10 mouse cellular contexts compared by ENCODE assay signal in the genomic region with DNA sequence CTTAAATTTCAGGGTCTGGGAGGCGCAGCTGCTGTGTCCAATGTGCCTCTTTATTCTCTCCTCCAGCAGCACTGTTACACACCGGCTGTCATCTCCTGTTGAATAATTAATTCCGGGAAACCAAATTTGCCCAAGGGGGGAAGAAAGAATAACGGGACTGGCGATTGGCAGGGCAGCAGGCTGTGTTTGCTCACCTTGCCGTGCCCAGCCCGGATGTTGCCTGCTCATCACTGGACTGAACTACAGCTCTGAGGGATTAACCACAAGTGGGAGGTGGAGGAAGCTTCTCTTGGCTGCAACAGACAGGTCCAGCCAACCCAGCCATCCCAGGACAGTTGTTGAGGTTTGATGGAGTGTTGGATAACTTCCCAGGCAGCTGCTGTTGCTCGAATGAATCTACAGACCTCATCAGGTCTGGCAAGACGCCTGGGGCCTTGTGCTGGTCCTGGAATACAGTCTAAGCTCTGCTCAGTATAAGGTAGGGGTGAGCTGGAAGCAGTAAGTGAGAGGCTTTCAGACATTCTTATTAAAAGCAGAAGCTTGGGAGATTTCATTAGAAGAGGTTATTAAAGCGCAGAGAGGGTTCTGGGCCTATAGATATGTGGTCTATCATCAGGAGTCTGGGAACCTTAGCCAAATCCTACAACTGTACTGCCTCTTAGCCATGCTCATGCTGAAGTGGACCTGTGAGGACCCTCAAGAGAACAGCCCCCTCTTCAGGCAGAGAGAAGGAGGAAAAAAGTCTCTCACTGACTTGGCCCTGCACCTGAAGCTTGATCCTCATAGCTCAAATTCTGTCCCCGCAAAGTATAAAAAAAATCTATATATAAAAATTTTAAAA.
DNase-seq lines count a peak whose midpoint lies in the region; ATAC-seq and TF ChIP-seq lines count a peak whose summit lies in the region.
"Had no signal": no experiment of that assay in that cellular context is flagged by ENCODE, and none has a peak within 500 bp of the region (broad histone marks: within the 10 kb centered on the region; RNA-seq: fewer than 3 reads in every experiment).

No protein-coding gene starts in this region.

- 64% methylated on average over 11 of the region's 11 CpGs for WGBS in intestine, postnatal 0 days
- WGBS in intestine, embryonic 16.5 days = 63% methylated on average over 11 of the region's 11 CpGs

- peak; percentile 14 for DNase-seq in brain, adult 2 months (ENCODE audit: low read depth, low spot score)
- DNase-seq in gastrocnemius, postnatal 25 days = peak; percentile 25
- no peak for DNase-seq in natural killer cell, adult 2 months (ENCODE audit: low spot score in 2 of 2)
- no peak for DNase-seq in left cerebral cortex, adult 9 months (ENCODE audit: low spot score in 2 of 2)
- DNase-seq: kidney, postnatal 14 days; liver, embryonic 13.5 days had no signal

- no peaks in the 10 kb centered on the region for H3K9me3 ChIP-seq in intestine, postnatal 0 days (ENCODE audit: control insufficient read depth)
- no peaks in the 10 kb centered on the region for H3K9me3 ChIP-seq in intestine, embryonic 16.5 days (ENCODE audit: control insufficient read depth, low read length)
- H3K9me3 ChIP-seq: heart, embryonic 12.5 days; liver, embryonic 13.5 days had no signal

- H3K4me2 ChIP-seq in intestine, postnatal 0 days (replicated peaks; ENCODE audit: low read depth) = no peak overlapping the region
- no peak overlapping the region for H3K4me2 ChIP-seq in intestine, embryonic 16.5 days (ENCODE audit: low read depth, low read length)
- H3K4me2 ChIP-seq: heart, embryonic 12.5 days; liver, embryonic 13.5 days had no signal

- H3K9ac ChIP-seq in intestine, postnatal 0 days (ENCODE audit: low read depth, low read length) = no peak overlapping the region
- H3K9ac ChIP-seq in intestine, embryonic 16.5 days (ENCODE audit: low read depth, low read length) = no peak overlapping the region
- H3K9ac ChIP-seq: heart, embryonic 12.5 days; liver, embryonic 13.5 days had no signal

- H3K27me3 ChIP-seq in intestine, postnatal 0 days (replicated peaks; ENCODE audit: control insufficient read depth, insufficient read depth, low read length) = no peaks in the 10 kb centered on the region
- no peaks in the 10 kb centered on the region for H3K27me3 ChIP-seq in intestine, embryonic 16.5 days (replicated peaks; ENCODE audit: control insufficient read depth, insufficient read depth, low read length)
- H3K27me3 ChIP-seq: heart, embryonic 12.5 days; liver, embryonic 13.5 days had no signal

- 0 out of 2 replicates have a peak, but pooled peaks have one; percentile 2 for TF ChIP-seq CTCF in intestine, postnatal 0 days (IDR thresholded peaks at IDR 0.05; ENCODE audit: low read depth)

- H3K27ac ChIP-seq in intestine, postnatal 0 days (ENCODE audit: low read depth, low read length) = no peak overlapping the region
- H3K27ac ChIP-seq in intestine, embryonic 16.5 days (ENCODE audit: low read length) = no peak overlapping the region
- H3K27ac ChIP-seq: liver, embryonic 13.5 days had no signal

- no peak for ATAC-seq in intestine, postnatal 0 days
- no peak for ATAC-seq in intestine, embryonic 16.5 days
- 0 out of 2 replicates have a peak, but pooled peaks have one; percentile 22 for ATAC-seq in monocyte, adult 5-6 weeks (replicated peaks; ENCODE audit: insufficient number of reproducible peaks, low FRiP score, low TSS enrichment, poor library complexity, severe bottlenecking)

- no peak overlapping the region for H3K4me3 ChIP-seq in intestine, postnatal 0 days (ENCODE audit: low read depth, low read length)
- H3K4me3 ChIP-seq in intestine, embryonic 16.5 days (ENCODE audit: low read length) = no peak overlapping the region
- H3K4me3 ChIP-seq: heart, embryonic 12.5 days; liver, embryonic 13.5 days had no signal

- no peaks in the 10 kb centered on the region for H3K4me1 ChIP-seq in intestine, postnatal 0 days (replicated peaks; ENCODE audit: control insufficient read depth, insufficient read depth, low read length)
- H3K4me1 ChIP-seq in intestine, embryonic 16.5 days (ENCODE audit: control insufficient read depth, insufficient read depth, low read length) = no peaks in the 10 kb centered on the region
- H3K4me1 ChIP-seq: heart, embryonic 12.5 days; liver, embryonic 13.5 days had no signal

- no peaks in the 10 kb centered on the region for H3K36me3 ChIP-seq in intestine, postnatal 0 days (ENCODE audit: control insufficient read depth, insufficient read depth)
- no peaks in the 10 kb centered on the region for H3K36me3 ChIP-seq in intestine, embryonic 16.5 days (ENCODE audit: control insufficient read depth, insufficient read depth, low read length)
- H3K36me3 ChIP-seq: heart, embryonic 12.5 days; liver, embryonic 13.5 days had no signal

Comparison
In these comparisons a context has a peak if more than half of its experiments do, and no peak if none do; other contexts are left out.
1. DNase-seq: peak in brain, adult 2 months (single experiment) and gastrocnemius, postnatal 25 days (single experiment); none in natural killer cell, adult 2 months (0 of 2) and left cerebral cortex, adult 9 months (0 of 2).